Mouse (Mus musculus): ENCODE data around the gene Kctd7.

DNA sequence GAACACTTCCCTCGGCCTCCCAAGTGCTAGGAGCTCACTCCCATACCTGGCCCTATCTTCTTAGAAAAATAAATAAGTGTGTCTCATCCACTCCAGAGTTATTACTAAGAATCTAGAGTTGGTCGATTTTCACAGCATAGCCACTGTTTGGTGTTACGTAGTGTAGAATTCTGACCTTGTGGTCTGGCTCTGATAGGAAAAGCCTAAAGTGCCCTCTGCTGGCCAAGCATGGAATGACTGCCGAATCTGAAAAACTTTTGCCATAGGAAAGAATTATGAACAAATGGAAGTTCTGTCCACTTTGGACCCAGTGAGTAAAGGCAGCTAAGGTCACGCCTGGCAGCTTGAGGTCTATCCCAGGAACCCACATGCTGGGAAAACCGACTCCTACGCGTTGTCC is 5.3 kb upstream of the Kctd7 start:
- TF ChIP-seq CTCF (IDR thresholded peaks at IDR 0.05; ENCODE audit: control insufficient read depth, insufficient read depth, low read length), result peak; percentile 35
- no peak for TF ChIP-seq POLR2A (IDR thresholded peaks at IDR 0.05; ENCODE audit: borderline replicate concordance, control insufficient read depth, low read depth, low read length)
